Mouse (Mus musculus) midbrain, postnatal 0 days (tissue): ENCODE measurements at regions not wholly inside any gene's neighbourhood (a gene's known extent, or its start where the extent isn't known, plus 50 kb on each side); places are given as distances from the start of the nearest gene placed in this dataset.

Source experiments
- ATAC-seq: fragments of 200-750 bp; cut with Nextera tagmentation; 2 replicates; pipeline ENCODE4 v1.8.0; 2017; ENCODE audit warnings: moderate number of reproducible peaks, mild to moderate bottlenecking, moderate TSS enrichment, moderate library complexity; ENCODE audit not compliant: low FRiP score
- DNase-seq: peaks from one replicate; pipeline ENCODE4 v3.0.0-alpha.2; 2015; ENCODE audit warnings: low spot score
- H3K27ac ChIP-seq: fragments of 300-500 bp; sonication (generic); 2 replicates; pipeline ENCODE4 v1.5.1; 2014; ENCODE audit warnings: low read depth, mild to moderate bottlenecking, low read length, mixed read lengths
- H3K27me3 ChIP-seq: fragments of 300-500 bp; sonication (generic); 2 replicates; pipeline ENCODE4 v1.6.1; 2014; ENCODE audit warnings: low read length, control low read depth, mixed read lengths; ENCODE audit not compliant: insufficient read depth
- H3K36me3 ChIP-seq: fragments of 300-500 bp; sonication (generic); 2 replicates; pipeline ENCODE4 v1.6.1; 2014; ENCODE audit warnings: low read length, control low read depth, mixed read lengths; ENCODE audit not compliant: insufficient read depth
- H3K4me1 ChIP-seq: fragments of 300-500 bp; sonication (generic); 2 replicates; pipeline ENCODE4 v1.6.1; 2014; ENCODE audit warnings: mild to moderate bottlenecking, control low read depth, antibody characterized with exemption, low read length, mixed read lengths; ENCODE audit not compliant: insufficient read depth
- H3K4me2 ChIP-seq: fragments of 300-500 bp; sonication (generic); 2 replicates; pipeline ENCODE4 v1.6.1; 2014; ENCODE audit warnings: low read depth, mild to moderate bottlenecking, low read length, mixed read lengths; ENCODE audit not compliant: poor library complexity, severe bottlenecking
- H3K4me3 ChIP-seq: fragments of 300-500 bp; sonication (generic); 2 replicates; pipeline ENCODE4 v1.5.1; 2014; ENCODE audit warnings: low read depth, mild to moderate bottlenecking, low read length, moderate library complexity
- H3K9ac ChIP-seq: fragments of 300-500 bp; sonication (generic); replicated peaks from 2 replicates; pipeline ENCODE4 v1.6.1; 2014; ENCODE audit warnings: mild to moderate bottlenecking, low read length, moderate library complexity, mixed read lengths; ENCODE audit not compliant: poor library complexity, severe bottlenecking
- H3K9me3 ChIP-seq: fragments of 300-500 bp; sonication (generic); 2 replicates; pipeline ENCODE4 v1.6.1; 2016; ENCODE audit warnings: low read length, control low read depth
- CTCF ChIP-seq: IDR thresholded peaks from 2 replicates; pipeline ENCODE4 v1.5.1; 2016; ENCODE audit warnings: antibody characterized with exemption, mild to moderate bottlenecking
- WGBS: fragments of 180-500 bp; shearing (Covaris S2); extraction: QIAGEN DNeasy Blood & Tissue Kit; methylation state at CpG from one replicate; pipeline ENCODE4 v1.1.7; 2014; 5-methylcytosine and 5-hydroxymethylcytosine counted together

GRCm38 (mm10) chr1:30437964-30438363 lies 435.8 kb downstream of the Phf3 start:
- Histone ChIP-seq H3K4me1 (no peaks in the 10 kb centered on the region), H3K9ac (no peak overlapping the region), H3K4me3 (no peak overlapping the region), H3K9me3 (no peaks in the 10 kb centered on the region), H3K36me3 (no peaks in the 10 kb centered on the region), H3K4me2 (no peak overlapping the region), H3K27me3 (no peaks in the 10 kb centered on the region), H3K27ac (no peak overlapping the region)
- TF ChIP-seq CTCF, result no peak
- 58% methylated on average over 1 of the region's 1 CpGs for WGBS
- DNase-seq, result no peak
- ATAC-seq, result no peak

GRCm38 (mm10) chr1:30416582-30416981 lies 457.1 kb downstream of the Phf3 start:
- no peaks in the 10 kb centered on the region for H3K36me3 ChIP-seq

DNA sequence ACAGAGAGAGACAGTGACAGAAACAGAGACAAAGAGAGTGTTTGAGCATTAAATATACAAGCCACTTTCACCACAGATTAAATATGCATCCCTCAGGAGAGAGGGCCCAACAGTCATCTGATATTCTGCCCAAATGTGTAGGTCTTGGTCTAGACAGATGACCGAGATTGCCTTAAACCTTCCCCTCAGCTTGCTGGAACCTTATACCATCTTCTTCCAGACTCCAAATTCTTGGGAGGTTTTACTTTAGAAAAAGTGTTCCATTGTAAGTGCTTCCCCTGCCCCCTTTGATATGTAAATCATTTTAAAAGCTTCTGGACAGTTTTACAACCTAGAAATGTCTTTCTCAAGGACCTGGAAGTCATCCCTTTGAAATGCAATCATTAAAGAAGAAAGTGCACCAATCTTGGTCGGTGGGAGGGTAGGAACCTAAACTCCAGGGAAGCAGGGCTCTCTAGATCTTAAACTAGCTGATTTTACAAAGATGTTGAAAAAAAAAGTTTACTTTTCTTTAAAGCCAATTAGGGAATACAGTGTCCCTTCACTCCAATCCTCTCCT lies 458.8 kb downstream of the Phf3 start:
- Histone ChIP-seq H3K36me3 (no peaks in the 10 kb centered on the region), H3K4me3 (no peak overlapping the region), H3K27ac (no peak overlapping the region), H3K27me3 (no peaks in the 10 kb centered on the region), H3K9me3 (no peaks in the 10 kb centered on the region), H3K4me1 (no peaks in the 10 kb centered on the region), H3K9ac (no peak overlapping the region), H3K4me2 (no peak overlapping the region)
- no peak for DNase-seq
- 36% methylated on average over 2 of the region's 2 CpGs for WGBS
- no peak for ATAC-seq
- no peak for TF ChIP-seq CTCF

More at GRCm38 (mm10) chr1:30416582-30416981, 457.1 kb downstream of the Phf3 start:
- Histone ChIP-seq H3K4me2 (no peak overlapping the region), H3K4me3 (no peak overlapping the region), H3K4me1 (no peaks in the 10 kb centered on the region), H3K27ac (no peak overlapping the region), H3K9me3 (no peaks in the 10 kb centered on the region), H3K27me3 (no peaks in the 10 kb centered on the region), H3K9ac (no peak overlapping the region)
- DNase-seq, result no peak
- no peak for ATAC-seq
- TF ChIP-seq CTCF, result no peak
